In genomic region chr9:119034069-119034468, GRCm38 (mm10) we compare ENCODE assay signal across 16 mouse cellular contexts. TPM values are rescaled to one million over a fixed set of nuclear protein-coding genes. Genes with fewer than 3 reads are reported as not detected.
A peak's percentile ranks its signal among the peaks of the same experiment; 100 is the strongest.
DNase-seq lines count a peak whose midpoint lies in the region; ATAC-seq lines count a peak whose summit lies in the region.
"Had no signal": no experiment of that assay in that cellular context is flagged by ENCODE, and none has a peak within 500 bp of the region (broad histone marks: within the 10 kb centered on the region; RNA-seq: fewer than 3 reads in every experiment).

No protein-coding gene starts in this region.

- no peak overlapping the region for H3K4me3 ChIP-seq in hindbrain, embryonic 10.5 days
- H3K4me3 ChIP-seq in hindbrain, embryonic 11.5 days (ENCODE audit: low read depth, low read length), result no peak overlapping the region
- no peak overlapping the region for H3K4me3 ChIP-seq in embryonic facial prominence, embryonic 10.5 days
- no peak overlapping the region for H3K4me3 ChIP-seq in hindbrain, embryonic 15.5 days
- H3K4me3 ChIP-seq in midbrain, embryonic 15.5 days, result no peak overlapping the region
- H3K4me3 ChIP-seq: heart, adult 2 months; intestine, embryonic 15.5 days had no signal

- H3K36me3 ChIP-seq in hindbrain, embryonic 10.5 days, result peaks cover 19% of the 10 kb centered on the region
- no peaks in the 10 kb centered on the region for H3K36me3 ChIP-seq in hindbrain, embryonic 11.5 days (ENCODE audit: control insufficient read depth, insufficient read depth, low read length)
- peaks cover 54% of the 10 kb centered on the region for H3K36me3 ChIP-seq in embryonic facial prominence, embryonic 10.5 days (replicated peaks)
- 0 out of 2 replicates have a peak, but pooled peaks cover 3% of the 10 kb centered on the region for H3K36me3 ChIP-seq in hindbrain, embryonic 15.5 days
- no peaks in the 10 kb centered on the region for H3K36me3 ChIP-seq in midbrain, embryonic 15.5 days (replicated peaks)

- H3K4me1 ChIP-seq in hindbrain, embryonic 10.5 days (replicated peaks), result peaks cover 42% of the 10 kb centered on the region
- 0 out of 2 replicates have a peak, but pooled peaks cover 7% of the 10 kb centered on the region for H3K4me1 ChIP-seq in hindbrain, embryonic 11.5 days (replicated peaks; ENCODE audit: control insufficient read depth, insufficient read depth, low read length)
- H3K4me1 ChIP-seq in embryonic facial prominence, embryonic 10.5 days, result peaks cover 40% of the 10 kb centered on the region
- peaks cover 41% of the 10 kb centered on the region for H3K4me1 ChIP-seq in hindbrain, embryonic 15.5 days (replicated peaks)
- H3K4me1 ChIP-seq in midbrain, embryonic 15.5 days, result peaks cover 41% of the 10 kb centered on the region

- 84% methylated on average over 8 of the region's 8 CpGs for WGBS in hindbrain, embryonic 10.5 days
- 85% methylated on average over 8 of the region's 8 CpGs for WGBS in hindbrain, embryonic 11.5 days
- 76% methylated on average over 8 of the region's 8 CpGs for WGBS in embryonic facial prominence, embryonic 10.5 days
- 72% methylated on average over 8 of the region's 8 CpGs for WGBS in hindbrain, embryonic 15.5 days
- 74% methylated on average over 8 of the region's 8 CpGs for WGBS in midbrain, embryonic 15.5 days

- no peak overlapping the region for H3K4me2 ChIP-seq in hindbrain, embryonic 11.5 days (replicated peaks; ENCODE audit: low read depth, low read length)
- no peak overlapping the region for H3K4me2 ChIP-seq in hindbrain, embryonic 15.5 days
- no peak overlapping the region for H3K4me2 ChIP-seq in midbrain, embryonic 15.5 days
- H3K4me2 ChIP-seq: intestine, embryonic 15.5 days had no signal

- DNase-seq in hindbrain, embryonic 10.5 days (ENCODE audit: low spot score), result no peak
- DNase-seq in hindbrain, embryonic 11.5 days (ENCODE audit: low spot score), result no peak
- DNase-seq in embryonic facial prominence, embryonic 10.5 days (ENCODE audit: low spot score), result no peak
- DNase-seq in heart, adult 11 months, result no peak
- DNase-seq in cerebellum, adult 18-20 months, result no peak
- no peak for DNase-seq in lung, postnatal 14 days
- DNase-seq: heart, adult 2 months; heart, postnatal 10 days; kidney, postnatal 36 days; liver; lung, adult 2 months; thymus, postnatal 25 days had no signal

- H3K27me3 ChIP-seq in hindbrain, embryonic 10.5 days (ENCODE audit: insufficient read depth, poor library complexity, severe bottlenecking), result peaks cover 3% of the 10 kb centered on the region; the same call in 1 of the 2 replicates
- H3K27me3 ChIP-seq in hindbrain, embryonic 11.5 days (ENCODE audit: control insufficient read depth, insufficient read depth, low read length), result no peaks in the 10 kb centered on the region
- no peaks in the 10 kb centered on the region for H3K27me3 ChIP-seq in embryonic facial prominence, embryonic 10.5 days (replicated peaks; ENCODE audit: low read depth, poor library complexity, severe bottlenecking)
- no peaks in the 10 kb centered on the region for H3K27me3 ChIP-seq in hindbrain, embryonic 15.5 days
- no peaks in the 10 kb centered on the region for H3K27me3 ChIP-seq in midbrain, embryonic 15.5 days (replicated peaks)
- H3K27me3 ChIP-seq: intestine, embryonic 15.5 days had no signal

- H3K9ac ChIP-seq in hindbrain, embryonic 11.5 days (ENCODE audit: low read depth, low read length), result no peak overlapping the region
- H3K9ac ChIP-seq in hindbrain, embryonic 15.5 days, result no peak overlapping the region
- H3K9ac ChIP-seq in midbrain, embryonic 15.5 days, result no peak overlapping the region
- H3K9ac ChIP-seq: intestine, embryonic 15.5 days had no signal

- ATAC-seq in hindbrain, embryonic 11.5 days (ENCODE audit: low FRiP score), result no peak
- ATAC-seq in hindbrain, embryonic 15.5 days (ENCODE audit: low FRiP score, low read depth), result no peak; the same call in 1 of the 2 replicates
- no peak for ATAC-seq in midbrain, embryonic 15.5 days (replicated peaks)
- ATAC-seq: activated CD4-positive, CD25-positive, alpha-beta regulatory T cell, adult 4 months; intestine, embryonic 15.5 days had no signal

- peak overlapping the region; percentile 47; the same call in 1 of the 2 replicates for H3K27ac ChIP-seq in hindbrain, embryonic 10.5 days
- H3K27ac ChIP-seq in hindbrain, embryonic 11.5 days (ENCODE audit: low read depth, low read length), result no peak overlapping the region
- H3K27ac ChIP-seq in embryonic facial prominence, embryonic 10.5 days (replicated peaks), result peak overlapping the region; percentile 54
- H3K27ac ChIP-seq in hindbrain, embryonic 15.5 days (replicated peaks), result peak overlapping the region; percentile 73
- H3K27ac ChIP-seq in midbrain, embryonic 15.5 days, result peak overlapping the region; percentile 67
- H3K27ac ChIP-seq: heart, adult 2 months; intestine, embryonic 15.5 days had no signal

- H3K9me3 ChIP-seq in hindbrain, embryonic 10.5 days, result no peaks in the 10 kb centered on the region
- H3K9me3 ChIP-seq in hindbrain, embryonic 11.5 days (ENCODE audit: control insufficient read depth, low read length), result no peaks in the 10 kb centered on the region
- no peaks in the 10 kb centered on the region for H3K9me3 ChIP-seq in embryonic facial prominence, embryonic 10.5 days
- no peaks in the 10 kb centered on the region for H3K9me3 ChIP-seq in hindbrain, embryonic 15.5 days
- H3K9me3 ChIP-seq in midbrain, embryonic 15.5 days, result no peaks in the 10 kb centered on the region
- H3K9me3 ChIP-seq: intestine, embryonic 15.5 days had no signal

RNA-seq across cellular contexts. Expression of gene Vill, which starts 18.5 kb away (rescaled TPM):
- polyA plus RNA-seq in hindbrain, embryonic 10.5 days (2016; fragmentation: Nextera tagmentation; extraction: Ambion mirVana), result 15.8 and 16.1 TPM in 2 replicates
- polyA plus RNA-seq in hindbrain, embryonic 11.5 days (2014; fragmentation: Nextera tagmentation; extraction: Ambion mirVana), result 7.5 and 8.8 TPM in 2 replicates
- polyA plus RNA-seq in embryonic facial prominence, embryonic 10.5 days (2016; fragmentation: Nextera tagmentation; extraction: Ambion mirVana), result 19.3 and 20.5 TPM in 2 replicates
- 3.3 and 3.6 TPM in 2 replicates for polyA plus RNA-seq in hindbrain, embryonic 15.5 days (2015; fragmentation: Nextera tagmentation; extraction: Ambion mirVana)
- polyA plus RNA-seq in midbrain, embryonic 15.5 days (2015; fragmentation: Nextera tagmentation; extraction: Ambion mirVana), result 3.0 and 3.6 TPM in 2 replicates

RNA-seq across cellular contexts. Expression of gene Plcd1, which starts 59.2 kb away (rescaled TPM):
- polyA plus RNA-seq in hindbrain, embryonic 10.5 days (2016; fragmentation: Nextera tagmentation; extraction: Ambion mirVana), result 30.8 and 31.8 TPM in 2 replicates
- polyA plus RNA-seq in hindbrain, embryonic 11.5 days (2014; fragmentation: Nextera tagmentation; extraction: Ambion mirVana), result 27.7 and 28.8 TPM in 2 replicates
- 20.7 and 21.2 TPM in 2 replicates for polyA plus RNA-seq in embryonic facial prominence, embryonic 10.5 days (2016; fragmentation: Nextera tagmentation; extraction: Ambion mirVana)
- polyA plus RNA-seq in hindbrain, embryonic 15.5 days (2015; fragmentation: Nextera tagmentation; extraction: Ambion mirVana), result 20.1 and 20.3 TPM in 2 replicates
- 15.6 and 16.4 TPM in 2 replicates for polyA plus RNA-seq in midbrain, embryonic 15.5 days (2015; fragmentation: Nextera tagmentation; extraction: Ambion mirVana)
